Mouse (Mus musculus) myocyte (in vitro differentiated cells): Measurements from ENCODE around the gene Gpi1. TPM values are rescaled to one million over a fixed set of nuclear protein-coding genes. Genes with fewer than 3 reads are reported as not detected.
"Not testable (repeated sequence)": the region's sequence is repeated elsewhere in the genome, so short reads cannot be mapped to it uniquely, and the experiment has no call there.

Experiments used
- H3K27me3 ChIP-seq: one replicate; pipeline ENCODE4 v1.6.1; 2011; ENCODE audit not compliant: control insufficient read depth, insufficient read depth, insufficient read length
- H3K36me3 ChIP-seq: one replicate; pipeline ENCODE4 v1.6.1; 2011; ENCODE audit not compliant: control insufficient read depth, insufficient read depth
- H3K4me2 ChIP-seq: one replicate; pipeline ENCODE4 v1.6.1; 2011; ENCODE audit warnings: low read depth, control low read depth
- H3K4me3 ChIP-seq: one replicate; pipeline ENCODE4 v1.5.1; 2011; ENCODE audit warnings: mild to moderate bottlenecking, control low read depth, moderate library complexity
- H3K79me2 ChIP-seq: one replicate; pipeline ENCODE4 v1.6.1; 2011; ENCODE audit not compliant: control insufficient read depth, insufficient read depth
- H3ac ChIP-seq: one replicate; pipeline ENCODE4 v1.6.1; 2011; ENCODE audit not compliant: control insufficient read depth, insufficient read length
- CEBPB ChIP-seq: IDR thresholded peaks from 2 replicates; pipeline ENCODE4 v1.6.1; 2011; ENCODE audit warnings: mild to moderate bottlenecking, moderate library complexity; ENCODE audit not compliant: poor library complexity, insufficient read depth, severe bottlenecking
- E2F4 ChIP-seq: IDR thresholded peaks from one replicate; pipeline ENCODE4 v1.6.1; 2011; ENCODE audit warnings: mild to moderate bottlenecking, control low read depth, moderate library complexity; ENCODE audit not compliant: insufficient read depth
- MAX ChIP-seq: IDR thresholded peaks from one replicate; pipeline ENCODE4 v1.6.1; 2011; ENCODE audit warnings: low read depth, mild to moderate bottlenecking, control low read depth
- MYOD1 ChIP-seq, 3 experiments: IDR thresholded peaks; one replicate each; pipeline ENCODE4 v1.6.1; 2011; ENCODE audit warnings: control low read depth in 2 of 3, low read depth in 2 of 3, mild to moderate bottlenecking in 2 of 3, moderate library complexity in 1 of 3; ENCODE audit not compliant: insufficient read length in 2 of 3, control insufficient read depth in 1 of 3
- MYOG ChIP-seq, 3 experiments: IDR thresholded peaks; one replicate each; pipeline ENCODE4 v1.6.1; 2011; ENCODE audit warnings: control low read depth in 2 of 3, low read depth in 2 of 3, mild to moderate bottlenecking in 2 of 3; ENCODE audit not compliant: insufficient read length in 2 of 3, control insufficient read depth in 1 of 3, insufficient read depth in 1 of 3
- POLR2A ChIP-seq: IDR thresholded peaks from one replicate; pipeline ENCODE4 v1.6.1; 2011; ENCODE audit warnings: low read depth, mild to moderate bottlenecking, control low read depth, moderate library complexity; ENCODE audit not compliant: insufficient read length
- POLR2AphosphoS2 ChIP-seq: IDR thresholded peaks from one replicate; pipeline ENCODE4 v1.6.1; 2011; ENCODE audit warnings: low read depth, control low read depth; ENCODE audit not compliant: insufficient read length
- REST ChIP-seq: IDR thresholded peaks from one replicate; pipeline ENCODE4 v1.6.1; 2011; ENCODE audit warnings: mild to moderate bottlenecking, control low read depth, moderate library complexity; ENCODE audit not compliant: insufficient read depth, insufficient read length
- SRF ChIP-seq: IDR thresholded peaks from one replicate; pipeline ENCODE4 v1.6.1; 2011; ENCODE audit warnings: low read depth; ENCODE audit not compliant: control insufficient read depth, insufficient read length
- TCF12 ChIP-seq: IDR thresholded peaks from one replicate; pipeline ENCODE4 v1.6.1; 2011; ENCODE audit warnings: mild to moderate bottlenecking, control low read depth; ENCODE audit not compliant: poor library complexity, insufficient read depth, severe bottlenecking
- TCF3 ChIP-seq: IDR thresholded peaks from one replicate; pipeline ENCODE4 v1.6.1; 2011; ENCODE audit warnings: low read depth, control low read depth; ENCODE audit not compliant: insufficient read length
- USF1 ChIP-seq: IDR thresholded peaks from one replicate; pipeline ENCODE4 v1.6.1; 2011; ENCODE audit warnings: low read depth, mild to moderate bottlenecking, control low read depth, moderate library complexity
- polyA plus RNA-seq: library from polyadenylated mRNA; unstranded; fragments of >200 nt; fragmentation: generic; extraction: Trizol; gene quantifications from one replicate; pipeline ENCODE4 v1.2.1, GENCODE M21; 2012; ENCODE audit warnings: missing spikeins

The Gpi1 gene
- polyA plus RNA-seq, 1 experiment: 671 TPM

GRCm38 (mm10) chr7:34206331-34206730, 23.8 kb downstream of the Gpi1 start:
- Histone ChIP-seq H3ac (no peak overlapping the region), H3K36me3 (peaks cover 71% of the 10 kb centered on the region), H3K4me2 (no peak overlapping the region), H3K4me3 (no peak overlapping the region), H3K27me3 (no peaks in the 10 kb centered on the region), H3K79me2 (no peaks in the 10 kb centered on the region)
- no peak for TF ChIP-seq E2F4
- TF ChIP-seq CEBPB: no peak
- no peak for TF ChIP-seq POLR2A
- no peak for TF ChIP-seq SRF

- H3K4me2 ChIP-seq, H3K4me3 ChIP-seq, H3K79me2 ChIP-seq, H3K27me3 ChIP-seq, H3ac ChIP-seq: not testable (repeated sequence)
- peaks cover 43% of the 10 kb centered on the region for H3K36me3 ChIP-seq
Measured at GRCm38 (mm10) chr7:34202147-34202546, 28.0 kb downstream of the Gpi1 start.

GRCm38 (mm10) chr7:34200829-34201228, 29.3 kb downstream of the Gpi1 start:
- H3K79me2 ChIP-seq: no peaks in the 10 kb centered on the region
- no peak overlapping the region for H3K4me2 ChIP-seq
- peaks cover 31% of the 10 kb centered on the region for H3K36me3 ChIP-seq
- TF ChIP-seq POLR2AphosphoS2 (peak; percentile 35), MYOG (IDR thresholded peaks at IDR 0.05; ENCODE audit: control insufficient read depth in 1 of 3, insufficient read depth in 1 of 3, insufficient read length in 2 of 3, low read depth in 2 of 3) (no peak)
- H3K4me3 ChIP-seq: no peak overlapping the region
- no peak overlapping the region for H3ac ChIP-seq
- no peaks in the 10 kb centered on the region for H3K27me3 ChIP-seq

GRCm38 (mm10) chr7:34198346-34198745, 31.8 kb downstream of the Gpi1 start:
- no peak for TF ChIP-seq POLR2A
- no peak for TF ChIP-seq POLR2AphosphoS2
- no peak for TF ChIP-seq TCF12
- no peak for TF ChIP-seq MYOD1 (IDR thresholded peaks at IDR 0.05; ENCODE audit: control insufficient read depth in 1 of 3, insufficient read length in 2 of 3, low read depth in 2 of 3)
- no peak for TF ChIP-seq MAX
- TF ChIP-seq USF1: no peak
- no peak for TF ChIP-seq REST
- TF ChIP-seq CEBPB: no peak
- TF ChIP-seq SRF: no peak
- TF ChIP-seq MYOG (IDR thresholded peaks at IDR 0.05; ENCODE audit: control insufficient read depth in 1 of 3, insufficient read depth in 1 of 3, insufficient read length in 2 of 3, low read depth in 2 of 3): no peak
- no peak for TF ChIP-seq E2F4
- Histone ChIP-seq H3K4me3 (no peak overlapping the region), H3K36me3 (peaks cover 9% of the 10 kb centered on the region), H3ac (no peak overlapping the region), H3K4me2 (no peak overlapping the region), H3K79me2 (no peaks in the 10 kb centered on the region), H3K27me3 (no peaks in the 10 kb centered on the region)

- Histone ChIP-seq H3ac (peak within 1 kb of the TSS; percentile 49), H3K27me3 (no peaks in the 10 kb centered on the region), H3K79me2 (no peaks in the 10 kb centered on the region), H3K4me3 (peak within 1 kb of the TSS; percentile 59), H3K4me2 (peak within 1 kb of the TSS; percentile 88), H3K36me3 (no peaks in the 10 kb centered on the region)
- TF ChIP-seq MYOG (IDR thresholded peaks at IDR 0.05; ENCODE audit: control insufficient read depth in 1 of 3, insufficient read depth in 1 of 3, insufficient read length in 2 of 3, low read depth in 2 of 3) (no peak), CEBPB (no peak), POLR2AphosphoS2 (peak; percentile 64), TCF3 (no peak), MYOD1 (IDR thresholded peaks at IDR 0.05; ENCODE audit: control insufficient read depth in 1 of 3, insufficient read length in 2 of 3, low read depth in 2 of 3) (no peak), USF1 (peak; percentile 94), MAX (no peak), TCF12 (no peak), SRF (no peak), E2F4 (no peak), POLR2A (peak; percentile 54), REST (no peak)
Measured at GRCm38 (mm10) chr7:34196132-34197128, 33.7 kb downstream of the Gpi1 start, which contains the start of gene Pdcd2l. Pdcd2l (minus strand) TSS chr7:34196661.
